Mouse (Mus musculus): ENCODE data around the gene Olfr771.
"Not testable (repeated sequence)": the region's sequence is repeated elsewhere in the genome, so short reads cannot be mapped to it uniquely, and the experiment has no call there.

Gene Olfr771

GRCm38 (mm10) chr10:129164651-129165050 is at the start of gene Olfr771:
TSS of gene Olfr771 (minus strand) at chr10:129164751.
- DNase-seq (ENCODE audit: low spot score) = no peak

DNA sequence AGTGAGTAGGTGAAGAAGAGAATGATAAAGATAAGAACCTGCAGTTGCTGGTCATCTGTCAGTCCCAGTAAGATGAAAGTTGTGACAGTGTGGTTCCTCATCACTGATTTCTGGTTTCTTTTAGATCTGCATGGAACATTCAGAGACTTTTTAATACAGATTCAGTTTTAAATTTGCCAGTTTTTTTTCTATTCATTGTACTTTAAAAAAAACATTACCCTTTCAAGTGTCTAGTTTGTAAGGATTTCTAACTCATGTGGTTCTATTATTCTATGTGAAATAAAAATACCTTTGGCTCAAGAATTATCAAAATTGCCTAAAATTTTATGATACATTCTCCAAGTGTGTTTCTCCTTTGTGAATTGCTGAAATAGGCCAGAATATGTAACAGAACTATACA is 22.8 kb upstream of the Olfr771 start, which contains the start of gene Olfr773:
Gene Olfr773, minus strand, starts transcription at position 101 of the 400 bp plus-strand sequence.
- DNase-seq (ENCODE audit: low spot score) = not testable (repeated sequence)

DNA sequence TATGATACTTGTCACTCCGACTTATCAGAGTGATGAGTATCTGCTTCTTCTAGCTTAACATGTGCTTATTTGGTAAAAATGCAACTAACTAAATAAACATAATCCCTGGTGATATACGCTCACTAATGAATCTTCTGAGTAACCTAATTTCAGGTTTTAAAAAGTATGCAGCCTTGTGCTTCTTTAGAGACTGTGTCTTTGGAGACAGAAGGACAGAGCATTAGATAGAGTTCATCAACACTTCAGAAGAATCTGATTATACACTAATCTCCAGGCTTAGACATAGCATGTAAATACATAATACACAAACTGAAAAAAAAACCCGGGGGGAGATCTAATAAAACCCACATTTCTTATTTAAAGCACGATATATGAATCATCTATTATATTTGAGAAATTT is 13.3 kb upstream of the Olfr771 start, which contains the start of gene Olfr772:
Gene Olfr772, minus strand, starts transcription at position 101 of the 400 bp plus-strand sequence.
- not testable (repeated sequence) for DNase-seq (ENCODE audit: low spot score)

- no peak for DNase-seq (ENCODE audit: low spot score)
These were observed 25.7 kb downstream of the Olfr771 start, which contains the start of gene Olfr770 for GRCm38 (mm10) chr10:129138898-129139297. TSS of gene Olfr770 (minus strand) at chr10:129138998.

GRCm38 (mm10) chr10:129117761-129118160 is 46.8 kb downstream of the Olfr771 start, which contains the start of gene Olfr769:
TSS of gene Olfr769 (minus strand) at chr10:129117861.
- DNase-seq (ENCODE audit: low spot score) = no peak

GRCm38 (mm10) chr10:129115146-129115545 is 49.4 kb downstream of the Olfr771 start:
- no peak for DNase-seq (ENCODE audit: low spot score)
